In genomic region chr5:140201109-140201508, GRCm38 (mm10) we compare ENCODE assay signal across 13 mouse cellular contexts.
"Had no signal": no experiment of that assay in that cellular context is flagged by ENCODE, and none has a peak within 500 bp of the region (broad histone marks: within the 10 kb centered on the region; RNA-seq: fewer than 3 reads in every experiment).

No protein-coding gene starts in this region.

- H3K4me2 ChIP-seq: limb, embryonic 13.5 days; midbrain, embryonic 11.5 days; neural tube, embryonic 13.5 days; stomach, embryonic 15.5 days had no signal

- H3K9me3 ChIP-seq: limb, embryonic 13.5 days; neural tube, embryonic 13.5 days; stomach, embryonic 15.5 days had no signal

- DNase-seq: kidney, adult 18-20 months; kidney, postnatal 10 days; kidney, postnatal 4 days; lung, adult 18-20 months; lung, postnatal 36 days; right cerebral cortex, postnatal 14 days had no signal

- H3K36me3 ChIP-seq: limb, embryonic 13.5 days; neural tube, embryonic 13.5 days; stomach, embryonic 15.5 days had no signal

- H3K9ac ChIP-seq: limb, embryonic 13.5 days; liver, embryonic 14.5 days; neural tube, embryonic 13.5 days; stomach, embryonic 15.5 days had no signal

- H3K27ac ChIP-seq: layer of hippocampus, adult 2 months; limb, embryonic 13.5 days; liver, embryonic 14.5 days; neural tube, embryonic 13.5 days; stomach, embryonic 15.5 days had no signal

- H3K4me3 ChIP-seq: layer of hippocampus, adult 2 months; limb, embryonic 13.5 days; neural tube, embryonic 13.5 days; stomach, embryonic 15.5 days had no signal

- H3K4me1 ChIP-seq: neural tube, embryonic 13.5 days; stomach, embryonic 15.5 days had no signal

- ATAC-seq: midbrain, embryonic 16.5 days had no signal

- H3K27me3 ChIP-seq: limb, embryonic 13.5 days; neural tube, embryonic 13.5 days; stomach, embryonic 15.5 days had no signal
